Mouse (Mus musculus): ENCODE data around the gene Arl9. TPM values are rescaled to one million over a fixed set of nuclear protein-coding genes. Genes with fewer than 3 reads are reported as not detected.

Gene Arl9
- total and polyA plus RNA-seq, 3 experiments = 1.6 to 1.7 TPM; not detected in 1

DNA sequence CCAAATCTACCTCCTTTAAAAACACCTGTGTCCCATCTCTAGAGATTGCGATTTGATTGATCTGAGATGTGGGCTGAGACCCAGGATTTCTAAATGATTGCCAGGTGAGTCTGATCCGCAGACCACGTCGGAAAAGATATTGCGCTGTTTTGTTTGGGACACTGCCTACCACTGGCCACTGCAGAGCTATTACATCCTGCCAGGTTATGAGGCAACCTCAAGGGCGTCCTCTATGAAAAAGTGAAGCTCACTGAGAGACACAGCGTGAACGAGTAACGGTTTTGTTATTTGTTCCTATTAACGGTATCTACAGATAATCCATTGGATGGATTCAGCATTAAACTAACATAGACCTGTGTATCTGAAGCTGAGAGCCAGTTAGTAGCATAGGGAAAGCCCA lies 34.6 kb downstream of the Arl9 start:
- Histone ChIP-seq H3K9me3 (replicated peaks; ENCODE audit: insufficient read depth, low read length) (no peaks in the 10 kb centered on the region), H3K9ac (ENCODE audit: control insufficient read depth, low read depth, low read length, poor library complexity, severe bottlenecking) (no peak overlapping the region), H3K27me3 (ENCODE audit: control insufficient read depth in 1 of 2, insufficient read depth in 2 of 2, low read length in 2 of 2) (no peaks in the 10 kb centered on the region; a peak in 2 of 4 replicates), H3K79me2 (ENCODE audit: control insufficient read depth, insufficient read depth, low read length, poor library complexity) (no peaks in the 10 kb centered on the region), H3K36me3 (ENCODE audit: control insufficient read depth in 1 of 2, insufficient read depth in 2 of 2, low read length in 2 of 2) (peaks cover 0 to 7% of the 10 kb centered on the region in 2 experiments; a peak in 2 of 4 replicates), H3K27ac (ENCODE audit: control insufficient read depth, low read depth, low read length) (no peak overlapping the region), H3K4me1 (ENCODE audit: control insufficient read depth in 1 of 2, insufficient read depth in 2 of 2, low read length in 2 of 2) (peaks cover 5 to 10% of the 10 kb centered on the region in 2 experiments), H3K4me3 (ENCODE audit: control insufficient read depth in 1 of 2, insufficient read depth in 1 of 2, low read depth in 2 of 2, low read length in 2 of 2) (no peak overlapping the region)
- TF ChIP-seq RAD21 (IDR thresholded peaks at IDR 0.05; ENCODE audit: low read depth, low read length) = no peak
- no peak for TF ChIP-seq ZMIZ1 (IDR thresholded peaks at IDR 0.05; ENCODE audit: low read depth, low read length)
- TF ChIP-seq NELFE (IDR thresholded peaks at IDR 0.05; ENCODE audit: low read depth, low read length) = no peak
- TF ChIP-seq POLR2A (IDR thresholded peaks at IDR 0.05; ENCODE audit: control insufficient read depth in 1 of 2, insufficient read depth in 1 of 2, low read depth in 1 of 2, low read length in 2 of 2, poor library complexity in 1 of 2) = no peak
- DNase-seq (ENCODE audit: low read depth, low spot score) = no peak

DNA sequence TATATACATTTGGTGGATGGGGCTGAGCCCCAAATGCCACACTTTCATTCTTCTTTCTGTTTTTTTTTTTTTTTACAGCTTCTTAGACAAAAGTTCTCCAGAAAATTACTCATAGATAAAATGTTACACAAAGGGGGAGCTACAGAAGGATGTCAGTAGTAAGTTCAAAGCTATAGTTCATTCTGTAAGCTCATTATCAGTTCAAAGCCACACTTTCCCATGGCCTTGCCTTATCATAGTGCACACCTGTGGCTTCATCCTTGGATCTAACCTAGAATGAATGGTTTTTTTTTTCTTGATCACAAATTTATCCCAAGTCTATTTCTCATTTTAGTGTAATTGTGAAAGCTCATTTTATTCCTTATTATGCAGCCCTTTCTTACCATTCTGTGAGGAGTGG lies 35.5 kb downstream of the Arl9 start:
- DNase-seq (ENCODE audit: low read depth, low spot score) = peak; percentile 40
- no peaks in the 10 kb centered on the region for H3K9me3 ChIP-seq (replicated peaks; ENCODE audit: insufficient read depth, low read length)
- H3K4me3 ChIP-seq (ENCODE audit: control insufficient read depth in 1 of 2, insufficient read depth in 1 of 2, low read depth in 2 of 2, low read length in 2 of 2) = no peak overlapping the region
- H3K27me3 ChIP-seq (ENCODE audit: control insufficient read depth in 1 of 2, insufficient read depth in 2 of 2, low read length in 2 of 2) = no peaks in the 10 kb centered on the region; a peak in 1 of 4 replicates
- no peaks in the 10 kb centered on the region for H3K79me2 ChIP-seq (ENCODE audit: control insufficient read depth, insufficient read depth, low read length, poor library complexity)
- H3K9ac ChIP-seq (ENCODE audit: control insufficient read depth, low read depth, low read length, poor library complexity, severe bottlenecking) = no peak overlapping the region
- H3K27ac ChIP-seq (ENCODE audit: control insufficient read depth, low read depth, low read length) = no peak overlapping the region
- peaks cover 5 to 10% of the 10 kb centered on the region in 2 experiments for H3K4me1 ChIP-seq (ENCODE audit: control insufficient read depth in 1 of 2, insufficient read depth in 2 of 2, low read length in 2 of 2)
- peaks cover 0 to 7% of the 10 kb centered on the region in 2 experiments; a peak in 2 of 4 replicates for H3K36me3 ChIP-seq (ENCODE audit: control insufficient read depth in 1 of 2, insufficient read depth in 2 of 2, low read length in 2 of 2)
- peak; percentile 67 for TF ChIP-seq GATA1 (IDR thresholded peaks at IDR 0.05; ENCODE audit: low read depth, low read length)
- TF ChIP-seq TAL1 (IDR thresholded peaks at IDR 0.05; ENCODE audit: low read length) = peak; percentile 36; the same call in 1 of the 2 replicates
- TF ChIP-seq ELF1 (IDR thresholded peaks at IDR 0.05; ENCODE audit: low read depth, low read length) = no peak
- no peak for TF ChIP-seq RCOR1 (IDR thresholded peaks at IDR 0.05; ENCODE audit: low read depth, low read length)
- no peak for TF ChIP-seq SIN3A (IDR thresholded peaks at IDR 0.05; ENCODE audit: low read length)
- no peak for TF ChIP-seq MAFK (IDR thresholded peaks at IDR 0.05; ENCODE audit: borderline replicate concordance, low read depth, low read length)
- TF ChIP-seq ETS1 (IDR thresholded peaks at IDR 0.05; ENCODE audit: low read depth, low read length) = 0 out of 2 replicates have a peak, but pooled peaks have one; percentile 26
- TF ChIP-seq GABPA (IDR thresholded peaks at IDR 0.05; ENCODE audit: low read depth, low read length) = no peak
- TF ChIP-seq USF2 (IDR thresholded peaks at IDR 0.05; ENCODE audit: borderline replicate concordance in 1 of 2, insufficient read depth in 1 of 2, low read depth in 1 of 2, low read length in 2 of 2) = no peak
- no peak for TF ChIP-seq TBP (IDR thresholded peaks at IDR 0.05; ENCODE audit: low read depth, low read length)
- TF ChIP-seq CTCF (IDR thresholded peaks at IDR 0.05 in 2 of 3, conservative IDR thresholded peaks at IDR 0.05 in 1 of 3; ENCODE audit: control insufficient read depth in 1 of 3, insufficient read depth in 1 of 3, low read depth in 2 of 3, low read length in 3 of 3, poor library complexity in 1 of 3, severe bottlenecking in 1 of 3) = no peak
- no peak for TF ChIP-seq NELFE (IDR thresholded peaks at IDR 0.05; ENCODE audit: low read depth, low read length)
- TF ChIP-seq KAT2A (conservative IDR thresholded peaks at IDR 0.05; ENCODE audit: low read depth, low read length) = no peak
- TF ChIP-seq RAD21 (IDR thresholded peaks at IDR 0.05; ENCODE audit: low read depth, low read length) = no peak
- peak; percentile 35 to 61; a peak in 3 of 4 replicates for TF ChIP-seq EP300 (IDR thresholded peaks at IDR 0.05; ENCODE audit: low read depth in 1 of 2, low read length in 2 of 2)
- TF ChIP-seq ZMIZ1 (IDR thresholded peaks at IDR 0.05; ENCODE audit: low read depth, low read length) = no peak
- no peak for TF ChIP-seq CHD1 (IDR thresholded peaks at IDR 0.05; ENCODE audit: low read depth, low read length)
- TF ChIP-seq NRF1 (IDR thresholded peaks at IDR 0.05; ENCODE audit: insufficient read depth, low read depth, low read length, poor library complexity, severe bottlenecking) = no peak
- TF ChIP-seq ZC3H11A (IDR thresholded peaks at IDR 0.05; ENCODE audit: low read depth, low read length) = no peak
- TF ChIP-seq TCF12 (IDR thresholded peaks at IDR 0.05; ENCODE audit: low read depth, low read length) = peak; percentile 73
- no peak for TF ChIP-seq MAX (IDR thresholded peaks at IDR 0.05; ENCODE audit: low read length)
- TF ChIP-seq HCFC1 (IDR thresholded peaks at IDR 0.05; ENCODE audit: low read depth, low read length) = no peak
- TF ChIP-seq ZNF384 (IDR thresholded peaks at IDR 0.05; ENCODE audit: low read depth, low read length) = peak; percentile 80
- TF ChIP-seq JUND (IDR thresholded peaks at IDR 0.05; ENCODE audit: low read depth, low read length) = no peak
- TF ChIP-seq MXI1 (IDR thresholded peaks at IDR 0.05; ENCODE audit: low read depth, low read length) = no peak
- TF ChIP-seq MYB (IDR thresholded peaks at IDR 0.05; ENCODE audit: low read depth, low read length) = no peak
- TF ChIP-seq UBTF (IDR thresholded peaks at IDR 0.05; ENCODE audit: borderline replicate concordance, insufficient read depth, low read depth, low read length) = no peak
- TF ChIP-seq USF1 (IDR thresholded peaks at IDR 0.05; ENCODE audit: low read depth, low read length) = no peak
- no peak for TF ChIP-seq MAZ (IDR thresholded peaks at IDR 0.05; ENCODE audit: low read depth, low read length)
- TF ChIP-seq POLR2AphosphoS2 (IDR thresholded peaks at IDR 0.05; ENCODE audit: low read length) = no peak
- no peak for TF ChIP-seq BHLHE40 (IDR thresholded peaks at IDR 0.05; ENCODE audit: borderline replicate concordance, low read depth, low read length)
